Mouse (Mus musculus) thymus, adult 2 months (tissue): ENCODE measurements around the gene Gm49378. TPM values are rescaled to one million over a fixed set of nuclear protein-coding genes. Genes with fewer than 3 reads are reported as not detected.

ENCODE experiments used
- DNase-seq: peaks from one replicate; pipeline ENCODE4 v3.0.0; 2021
- H3K27ac ChIP-seq: fragments of 200-500 bp; 2 replicates; pipeline ENCODE4 v1.5.1; 2012; ENCODE audit warnings: low read length, control low read depth; ENCODE audit not compliant: control insufficient read depth, insufficient read depth
- H3K27me3 ChIP-seq: fragments of 200-500 bp; 2 replicates; pipeline ENCODE4 v1.6.1; 2012; ENCODE audit warnings: mild to moderate bottlenecking, low read length, moderate library complexity, mixed read lengths; ENCODE audit not compliant: control insufficient read depth, insufficient read depth
- H3K36me3 ChIP-seq: fragments of 200-500 bp; 2 replicates; pipeline ENCODE4 v1.6.1; 2012; ENCODE audit warnings: mild to moderate bottlenecking, low read length, moderate library complexity; ENCODE audit not compliant: control insufficient read depth, insufficient read depth
- H3K4me1 ChIP-seq: fragments of 200-500 bp; replicated peaks from 2 replicates; pipeline ENCODE4 v1.6.1; 2012; ENCODE audit warnings: low read length; ENCODE audit not compliant: control insufficient read depth, insufficient read depth
- H3K4me3 ChIP-seq: fragments of 200-500 bp; 2 replicates; pipeline ENCODE4 v1.5.1; 2012; ENCODE audit warnings: mild to moderate bottlenecking, low read length, control low read depth, moderate library complexity; ENCODE audit not compliant: control insufficient read depth, insufficient read depth
- CTCF ChIP-seq: fragments of 200-500 bp; IDR thresholded peaks from 2 replicates; pipeline ENCODE4 v1.5.1; 2012; ENCODE audit warnings: mild to moderate bottlenecking, control low read depth, low read length, moderate library complexity, borderline replicate concordance; ENCODE audit not compliant: control insufficient read depth, poor library complexity, insufficient read depth; ENCODE audit errors: extremely low read depth
- POLR2A ChIP-seq: fragments of 200-500 bp; IDR thresholded peaks from 2 replicates; pipeline ENCODE4 v1.6.1; 2012; ENCODE audit warnings: mild to moderate bottlenecking, low read length, control low read depth, moderate library complexity; ENCODE audit not compliant: control insufficient read depth, poor library complexity, insufficient read depth; ENCODE audit errors: extremely low read depth
- WGBS: fragments of 180-500 bp; shearing (Covaris S2); methylation state at CpG from one replicate; pipeline ENCODE4 v1.1.7; 2018; 5-methylcytosine and 5-hydroxymethylcytosine counted together
- polyA plus RNA-seq: library from polyadenylated mRNA; depleted of rRNA; stranded (reverse); fragments of >200 nt; gene quantifications from 2 replicates; pipeline ENCODE4 v1.2.3, GENCODE M21; 2012; rRNA removed

The Gm49378 gene
- polyA plus RNA-seq: 10.2 and 10.9 TPM in 2 replicates

DNA sequence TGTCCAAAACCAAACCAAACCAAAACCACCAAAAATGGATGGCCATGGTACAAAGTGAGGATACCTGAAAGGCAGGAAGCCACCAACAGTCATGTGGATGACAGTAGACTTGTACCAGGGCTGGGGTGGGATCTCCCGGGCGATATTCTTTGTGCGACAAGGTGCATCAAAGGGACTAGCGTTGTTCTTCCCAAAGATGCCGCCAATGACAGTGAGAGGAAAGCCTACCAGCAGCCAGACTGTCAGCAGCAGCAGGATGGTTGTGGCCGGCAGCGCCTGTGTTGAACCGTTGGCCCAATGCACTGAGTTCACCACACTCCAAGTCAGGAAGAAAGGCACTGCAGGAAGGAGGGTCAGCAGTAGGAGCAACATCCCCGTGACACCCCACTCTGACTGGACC is at the start of gene Gm49378:
Gm49378 (minus strand) TSS at position 101 of the 400 bp plus-strand sequence.
- DNase-seq: no peak
- Histone ChIP-seq H3K4me1 (peaks cover 13% of the 10 kb centered on the region), H3K27ac (no peak within 1 kb of the TSS), H3K27me3 (no peaks in the 10 kb centered on the region), H3K36me3 (no peaks in the 10 kb centered on the region; the same call in 1 of the 2 replicates), H3K4me3 (no peak within 1 kb of the TSS)
- WGBS: 95% methylated on average over 9 of the region's 9 CpGs
- TF ChIP-seq CTCF (no peak), POLR2A (no peak)

DNA sequence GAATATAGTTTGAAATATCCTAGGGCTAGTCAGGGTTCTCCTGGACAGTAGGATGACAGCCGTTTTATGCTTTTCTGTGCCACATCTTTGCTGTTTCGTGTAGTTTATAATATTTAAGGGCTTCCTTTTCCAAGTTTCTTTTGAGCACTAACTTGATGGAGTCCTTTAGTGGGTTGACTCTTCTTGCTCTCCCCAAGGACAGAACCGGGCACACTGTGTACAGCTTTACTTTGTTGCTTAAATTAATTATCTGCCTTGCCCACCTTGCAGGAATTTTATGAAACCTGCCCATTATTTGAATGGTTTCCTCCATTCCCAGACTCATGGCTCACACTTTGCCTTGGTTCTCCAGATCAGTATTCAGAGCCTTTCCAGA is 44.4 kb upstream of the Gm49378 start:
- Histone ChIP-seq H3K36me3 (peaks cover 29% of the 10 kb centered on the region), H3K27me3 (no peaks in the 10 kb centered on the region), H3K4me3 (peak overlapping the region; percentile 62), H3K4me1 (peaks cover 8% of the 10 kb centered on the region), H3K27ac (0 out of 2 replicates have a peak overlapping the region, but pooled peaks have one; percentile 29)
- no peak for DNase-seq
- no peak for TF ChIP-seq POLR2A
- TF ChIP-seq CTCF: no peak
- 11% methylated on average over 3 of the region's 3 CpGs for WGBS

DNA sequence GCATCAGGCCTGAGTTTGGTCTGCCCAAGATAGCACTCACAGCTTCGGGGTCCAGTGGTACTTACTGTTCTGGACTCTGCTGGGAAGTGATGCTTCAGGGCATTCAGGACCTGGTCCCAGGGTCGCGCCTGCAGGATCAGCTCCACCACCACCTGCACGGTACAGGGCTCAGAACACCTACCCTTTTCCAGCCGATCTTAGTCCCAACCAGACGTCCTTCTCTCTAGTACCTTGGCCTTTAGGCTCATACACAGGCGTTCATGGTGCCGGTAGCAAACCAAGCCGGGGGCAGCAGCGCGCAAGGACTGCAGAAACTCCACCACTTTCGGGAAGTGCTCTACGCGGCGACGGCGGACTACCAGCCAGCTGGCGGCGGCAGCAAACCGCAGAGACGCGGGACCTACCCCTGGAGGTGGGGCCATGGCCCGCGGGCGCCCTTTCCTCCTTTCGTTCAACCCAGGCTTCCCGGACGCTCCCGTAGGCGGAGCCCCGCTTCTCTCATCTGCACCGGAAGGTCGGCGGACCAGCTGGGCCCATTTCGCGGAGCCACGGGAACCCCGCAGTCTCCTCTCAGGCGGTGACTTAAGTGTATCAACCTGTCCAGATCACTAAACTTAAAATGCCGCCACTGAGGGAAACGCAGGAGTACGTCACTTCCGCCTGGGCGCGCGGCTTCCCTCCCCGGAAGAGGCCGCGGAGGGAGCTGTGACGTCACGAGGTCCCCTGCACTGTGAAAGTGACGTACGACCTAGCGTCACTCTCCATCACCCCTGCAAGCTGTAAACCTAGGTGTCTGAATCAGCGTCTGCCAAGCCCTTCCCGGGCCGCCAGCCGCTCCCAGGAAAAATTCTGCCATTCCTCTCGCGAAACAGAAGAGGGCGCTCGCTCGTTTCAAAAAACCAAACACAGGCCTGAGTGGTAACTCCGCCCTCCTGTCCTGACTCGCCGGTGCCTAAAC is 43.7 kb upstream of the Gm49378 start, which contains the start of gene Tinf2:
Tinf2 (minus strand) TSS at position 661 of the 958 bp plus-strand sequence.
- TF ChIP-seq POLR2A (0 out of 2 replicates have a peak, but pooled peaks have one; percentile 20), CTCF (peak; percentile 92)
- Histone ChIP-seq H3K27me3 (no peaks in the 10 kb centered on the region), H3K36me3 (peaks cover 34% of the 10 kb centered on the region), H3K4me1 (peaks cover 8% of the 10 kb centered on the region), H3K4me3 (peak within 1 kb of the TSS; percentile 62), H3K27ac (peak within 1 kb of the TSS; percentile 72)
- under 1% methylated on average over 66 of the region's 66 CpGs for WGBS
- peak; percentile 91 for DNase-seq

DNA sequence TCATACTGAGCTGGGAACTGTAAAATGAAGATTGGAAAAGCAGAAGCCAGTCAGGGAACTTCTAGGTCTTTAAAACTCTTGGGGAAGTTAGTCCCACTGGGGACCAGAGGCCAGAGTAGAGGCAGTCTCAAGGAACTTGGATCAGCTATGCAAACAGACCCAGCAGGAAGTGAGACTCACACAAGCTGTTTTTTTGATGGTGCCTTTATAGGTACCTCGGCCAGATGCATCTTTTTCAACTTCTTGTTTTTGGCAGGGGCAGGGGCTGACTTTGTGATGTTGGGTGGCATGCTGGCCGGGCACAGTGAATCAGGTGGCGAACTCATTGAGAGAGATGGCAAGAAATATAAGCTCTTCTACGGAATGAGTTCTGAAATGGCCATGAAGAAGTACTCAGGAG is 39.9 kb upstream of the Gm49378 start:
- DNase-seq: no peak
- no peak overlapping the region for H3K4me3 ChIP-seq
- H3K27ac ChIP-seq: no peak overlapping the region
- H3K4me1 ChIP-seq: peaks cover 8% of the 10 kb centered on the region
- no peaks in the 10 kb centered on the region for H3K27me3 ChIP-seq
- peaks cover 39% of the 10 kb centered on the region for H3K36me3 ChIP-seq
- WGBS: 85% methylated on average over 4 of the region's 4 CpGs
- TF ChIP-seq POLR2A (no peak), CTCF (no peak)

DNA sequence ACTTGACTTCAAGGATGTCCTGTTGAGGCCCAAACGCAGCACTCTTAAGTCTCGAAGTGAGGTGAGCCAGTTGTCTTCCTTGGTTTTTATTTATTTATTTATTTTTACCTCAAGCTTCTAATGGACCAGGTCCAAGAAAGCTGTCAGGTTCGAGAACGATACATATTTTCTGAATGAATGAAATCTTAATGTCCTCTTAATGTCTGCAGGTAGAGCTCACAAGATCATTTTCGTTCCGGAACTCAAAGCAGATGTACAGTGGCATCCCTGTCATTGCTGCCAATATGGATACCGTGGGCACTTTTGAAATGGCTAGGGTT is 35.0 kb upstream of the Gm49378 start:
- Histone ChIP-seq H3K27me3 (no peaks in the 10 kb centered on the region), H3K36me3 (peaks cover 15% of the 10 kb centered on the region), H3K4me3 (no peak overlapping the region), H3K27ac (no peak overlapping the region; the same call in 1 of the 2 replicates), H3K4me1 (peaks cover 3% of the 10 kb centered on the region; the same call in 1 of the 2 replicates)
- TF ChIP-seq POLR2A (no peak), CTCF (no peak)
- no peak for DNase-seq
- 62% methylated on average over 7 of the region's 7 CpGs for whole genome bisulfite sequencing

DNA sequence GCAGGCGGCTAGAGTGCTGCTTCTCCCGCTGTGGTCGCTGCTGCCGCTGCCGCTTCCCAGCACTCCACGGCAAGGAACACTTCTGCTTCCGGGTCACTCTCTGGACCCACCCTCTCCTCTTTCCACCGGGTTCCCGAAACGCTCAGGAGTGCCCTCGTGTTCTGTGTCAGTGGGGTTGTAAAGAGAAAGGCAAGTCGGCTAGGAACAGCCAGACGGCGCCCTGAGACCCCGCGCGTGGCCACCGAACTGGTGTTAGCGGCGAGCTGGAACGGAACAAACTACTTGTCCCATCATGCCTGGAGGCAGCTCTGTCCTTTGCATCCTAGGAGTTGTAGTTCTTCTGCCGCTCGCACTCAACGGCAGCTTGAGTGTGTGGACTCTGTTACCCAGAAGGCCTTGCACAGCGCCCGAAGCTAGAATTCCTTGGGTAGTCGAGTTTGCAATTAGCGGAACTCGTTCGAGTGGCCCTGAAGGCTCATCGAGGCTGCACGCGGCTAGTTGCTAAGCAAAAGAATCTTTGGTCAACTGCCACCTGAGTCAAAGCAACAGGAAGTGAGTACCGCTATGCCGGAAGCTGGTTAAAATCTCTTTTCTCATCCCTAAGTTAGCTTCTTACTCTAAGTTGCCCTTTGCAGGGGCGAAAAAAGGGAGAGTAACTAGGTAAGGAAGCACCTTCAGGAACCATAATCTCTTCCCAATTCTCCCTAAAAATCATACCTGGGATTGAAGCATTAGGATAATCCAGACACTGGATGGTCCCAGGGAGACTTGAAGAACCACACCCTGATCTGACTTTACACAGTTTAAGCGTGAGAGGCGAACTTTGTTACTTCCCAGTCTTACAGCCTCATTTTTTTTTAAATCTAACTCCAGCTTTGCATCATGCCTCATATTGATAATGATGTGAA is 34.4 kb upstream of the Gm49378 start, which contains the start of the genes Gmpr2 and Nedd8:
Gmpr2 (plus strand) TSS at position 109 of the 908 bp plus-strand sequence.
Nedd8 (minus strand) TSS at position 292 of the 908 bp plus-strand sequence.
- Histone ChIP-seq H3K4me1 (peaks cover 3% of the 10 kb centered on the region; the same call in 1 of the 2 replicates), H3K27ac (peak within 1 kb of the TSS; percentile 52), H3K27me3 (no peaks in the 10 kb centered on the region), H3K4me3 (peak within 1 kb of the TSS; percentile 76), H3K36me3 (peaks cover 10% of the 10 kb centered on the region)
- peak; percentile 86 for DNase-seq
- TF ChIP-seq POLR2A: peak; percentile 57; the same call in 1 of the 2 replicates
- peak; percentile 31; the same call in 1 of the 2 replicates for TF ChIP-seq CTCF
- WGBS: under 1% methylated on average over 38 of the region's 38 CpGs
